Mouse (Mus musculus) liver, embryonic 14.5 days (tissue): ENCODE data around the gene Ick.

Source experiments
- CTCF ChIP-seq: IDR thresholded peaks from 2 replicates; pipeline ENCODE4 v1.5.1; 2016; ENCODE audit warnings: antibody characterized with exemption, low read depth, control low read depth
- EP300 ChIP-seq: IDR thresholded peaks from 2 replicates; pipeline ENCODE4 v1.6.1; 2016; ENCODE audit warnings: antibody characterized with exemption, low read depth

GRCm38 (mm10) chr9:78163291-78163690 lies 54.3 kb downstream of the Ick start:
- TF ChIP-seq CTCF = no peak
- TF ChIP-seq EP300 = no peak
